Mouse (Mus musculus): Measurements from ENCODE around the gene Vbp1. TPM values are rescaled to one million over a fixed set of nuclear protein-coding genes. Genes with fewer than 3 reads are reported as not detected.
"Not testable (repeated sequence)": the region's sequence is repeated elsewhere in the genome, so short reads cannot be mapped to it uniquely, and the experiment has no call there.

Vbp1 gene
- 4.1 and 5.7 TPM in 2 replicates for polyA plus RNA-seq (2012; rRNA removed)

GRCm38 (mm10) chrX:75514179-75514972, at the start of gene Vbp1:
Gene Vbp1, plus strand, starts transcription at chrX:75514299.
- Histone ChIP-seq H3K4me3 (ENCODE audit: control insufficient read depth, insufficient read depth, low read length) (peak within 1 kb of the TSS; percentile 98), H3K4me1 (replicated peaks; ENCODE audit: control insufficient read depth, insufficient read depth, low read length) (0 out of 2 replicates have a peak, but pooled peaks cover 2% of the 10 kb centered on the region), H3K36me3 (ENCODE audit: control insufficient read depth, insufficient read depth, low read length) (no peaks in the 10 kb centered on the region), H3K27me3 (ENCODE audit: control insufficient read depth, insufficient read depth, low read length) (no peaks in the 10 kb centered on the region), H3K27ac (ENCODE audit: control insufficient read depth, insufficient read depth, low read length) (peak within 1 kb of the TSS; percentile 94)
- peak; percentile 84 for DNase-seq
- 2% methylated on average over 37 of the region's 37 CpGs for WGBS
- TF ChIP-seq POLR2A (IDR thresholded peaks at IDR 0.05; ENCODE audit: control insufficient read depth, extremely low read depth, insufficient read depth, low read length, poor library complexity) (peak; percentile 63; the same call in 1 of the 2 replicates), CTCF (IDR thresholded peaks at IDR 0.05; ENCODE audit: borderline replicate concordance, control insufficient read depth, extremely low read depth, insufficient read depth, low read length, poor library complexity) (no peak)

GRCm38 (mm10) chrX:75475182-75475644, 38.9 kb upstream of the Vbp1 start:
- WGBS: 5% methylated on average over 37 of the region's 37 CpGs

GRCm38 (mm10) chrX:75489886-75490285, 24.2 kb upstream of the Vbp1 start:
- no peaks in the 10 kb centered on the region for H3K27me3 ChIP-seq (ENCODE audit: control insufficient read depth, insufficient read depth, low read length)
- 100% methylated on average over 1 of the region's 1 CpGs for WGBS

More at GRCm38 (mm10) chrX:75475182-75475644, 38.9 kb upstream of the Vbp1 start:
- DNase-seq: peak; percentile 18
- H3K27me3 ChIP-seq (ENCODE audit: control insufficient read depth, insufficient read depth, low read length); H3K27ac ChIP-seq (ENCODE audit: control insufficient read depth, insufficient read depth, low read length); H3K36me3 ChIP-seq (ENCODE audit: control insufficient read depth, insufficient read depth, low read length); H3K4me1 ChIP-seq (replicated peaks; ENCODE audit: control insufficient read depth, insufficient read depth, low read length): not testable (repeated sequence)
- H3K4me3 ChIP-seq (ENCODE audit: control insufficient read depth, insufficient read depth, low read length): peak overlapping the region; percentile 42

GRCm38 (mm10) chrX:75513787-75514178, 316 bp upstream of the Vbp1 start:
- no peak for DNase-seq
- Histone ChIP-seq H3K27me3 (ENCODE audit: control insufficient read depth, insufficient read depth, low read length) (no peaks in the 10 kb centered on the region), H3K27ac (ENCODE audit: control insufficient read depth, insufficient read depth, low read length) (no peak overlapping the region), H3K4me3 (ENCODE audit: control insufficient read depth, insufficient read depth, low read length) (no peak overlapping the region), H3K4me1 (replicated peaks; ENCODE audit: control insufficient read depth, insufficient read depth, low read length) (0 out of 2 replicates have a peak, but pooled peaks cover 2% of the 10 kb centered on the region), H3K36me3 (ENCODE audit: control insufficient read depth, insufficient read depth, low read length) (no peaks in the 10 kb centered on the region)
- 30% methylated on average over 3 of the region's 3 CpGs for WGBS
- TF ChIP-seq POLR2A (IDR thresholded peaks at IDR 0.05; ENCODE audit: control insufficient read depth, extremely low read depth, insufficient read depth, low read length, poor library complexity) (no peak), CTCF (IDR thresholded peaks at IDR 0.05; ENCODE audit: borderline replicate concordance, control insufficient read depth, extremely low read depth, insufficient read depth, low read length, poor library complexity) (no peak)

More at GRCm38 (mm10) chrX:75489886-75490285, 24.2 kb upstream of the Vbp1 start:
- H3K27ac ChIP-seq (ENCODE audit: control insufficient read depth, insufficient read depth, low read length): no peak overlapping the region
- H3K4me1 ChIP-seq (replicated peaks; ENCODE audit: control insufficient read depth, insufficient read depth, low read length): no peaks in the 10 kb centered on the region
- no peak overlapping the region for H3K4me3 ChIP-seq (ENCODE audit: control insufficient read depth, insufficient read depth, low read length)
- TF ChIP-seq POLR2A (IDR thresholded peaks at IDR 0.05; ENCODE audit: control insufficient read depth, extremely low read depth, insufficient read depth, low read length, poor library complexity): no peak
- no peak for TF ChIP-seq CTCF (IDR thresholded peaks at IDR 0.05; ENCODE audit: borderline replicate concordance, control insufficient read depth, extremely low read depth, insufficient read depth, low read length, poor library complexity)
- no peaks in the 10 kb centered on the region for H3K36me3 ChIP-seq (ENCODE audit: control insufficient read depth, insufficient read depth, low read length)
- no peak for DNase-seq

GRCm38 (mm10) chrX:75577582-75578324, 63.7 kb downstream of the Vbp1 start, which contains the start of gene Rab39b:
Gene Rab39b, minus strand, starts transcription at chrX:75578231.
- 9% methylated on average over 41 of the region's 41 CpGs for WGBS
- H3K27ac ChIP-seq (ENCODE audit: control insufficient read depth, insufficient read depth, low read length): no peak within 1 kb of the TSS
- H3K27me3 ChIP-seq (ENCODE audit: control insufficient read depth, insufficient read depth, low read length): no peaks in the 10 kb centered on the region; the same call in 1 of the 2 replicates
- H3K4me1 ChIP-seq (replicated peaks; ENCODE audit: control insufficient read depth, insufficient read depth, low read length): no peaks in the 10 kb centered on the region
- H3K36me3 ChIP-seq (ENCODE audit: control insufficient read depth, insufficient read depth, low read length): no peaks in the 10 kb centered on the region
- TF ChIP-seq POLR2A (IDR thresholded peaks at IDR 0.05; ENCODE audit: control insufficient read depth, extremely low read depth, insufficient read depth, low read length, poor library complexity): no peak
- TF ChIP-seq CTCF (IDR thresholded peaks at IDR 0.05; ENCODE audit: borderline replicate concordance, control insufficient read depth, extremely low read depth, insufficient read depth, low read length, poor library complexity): no peak
- no peak for DNase-seq
- H3K4me3 ChIP-seq (ENCODE audit: control insufficient read depth, insufficient read depth, low read length): peak within 1 kb of the TSS; percentile 8; the same call in 1 of the 2 replicates

- Histone ChIP-seq H3K27me3 (ENCODE audit: control insufficient read depth, insufficient read depth, low read length) (no peaks in the 10 kb centered on the region; the same call in 1 of the 2 replicates), H3K4me3 (ENCODE audit: control insufficient read depth, insufficient read depth, low read length) (no peak overlapping the region), H3K4me1 (replicated peaks; ENCODE audit: control insufficient read depth, insufficient read depth, low read length) (no peaks in the 10 kb centered on the region), H3K27ac (ENCODE audit: control insufficient read depth, insufficient read depth, low read length) (no peak overlapping the region), H3K36me3 (ENCODE audit: control insufficient read depth, insufficient read depth, low read length) (no peaks in the 10 kb centered on the region)
- no peak for DNase-seq
- WGBS: 100% methylated on average over 2 of the region's 2 CpGs
- TF ChIP-seq CTCF (IDR thresholded peaks at IDR 0.05; ENCODE audit: borderline replicate concordance, control insufficient read depth, extremely low read depth, insufficient read depth, low read length, poor library complexity): no peak
- no peak for TF ChIP-seq POLR2A (IDR thresholded peaks at IDR 0.05; ENCODE audit: control insufficient read depth, extremely low read depth, insufficient read depth, low read length, poor library complexity)
These were observed 64.4 kb downstream of the Vbp1 start for GRCm38 (mm10) chrX:75578539-75578938.

Other genes starting within 250 kb of the Vbp1 start
- gene Fundc2, start 131.9 kb upstream of the Vbp1 start, polyA plus RNA-seq (2012; rRNA removed): 6.1 and 8.7 TPM in 2 replicates
- gene F8, start 131.7 kb upstream of the Vbp1 start, polyA plus RNA-seq (2012; rRNA removed): 0.17 and 0.31 TPM in 2 replicates
- gene Cmc4, start 97.7 kb upstream of the Vbp1 start, polyA plus RNA-seq (2012; rRNA removed): 4.3 and 5.6 TPM in 2 replicates
- 9.1 and 10.7 TPM in 2 replicates for gene Mtcp1, start 97.7 kb upstream of the Vbp1 start, polyA plus RNA-seq (2012; rRNA removed)
- 10.7 and 15.0 TPM in 2 replicates for gene Brcc3, start 97.7 kb upstream of the Vbp1 start, polyA plus RNA-seq (2012; rRNA removed)
- gene Rab39b, start 63.9 kb downstream of the Vbp1 start, polyA plus RNA-seq (2012; rRNA removed): 0.11 and 0.14 TPM in 2 replicates

Data from thymus, adult 2 months (tissue).